Mouse (Mus musculus): Measurements from ENCODE around the gene Hnf4a. TPM values are rescaled to one million over a fixed set of nuclear protein-coding genes. Genes with fewer than 3 reads are reported as not detected.
"Not testable (repeated sequence)": the region's sequence is repeated elsewhere in the genome, so short reads cannot be mapped to it uniquely, and the experiment has no call there.

Hnf4a gene
- 18.7 and 18.9 TPM in 2 replicates for polyA plus RNA-seq (2014; fragmentation: Nextera tagmentation; extraction: Ambion mirVana)

GRCm38 (mm10) chr2:163506300-163507004 lies at the start of gene Hnf4a:
TSS of gene Hnf4a (plus strand) at chr2:163506808.
- 55% methylated on average over 10 of the region's 10 CpGs for WGBS
- peak within 1 kb of the TSS; percentile 59; the same call in 1 of the 2 replicates for H3K27ac ChIP-seq (ENCODE audit: low read length)

GRCm38 (mm10) chr2:163458539-163459265 lies 47.9 kb upstream of the Hnf4a start:
- Histone ChIP-seq H3K27me3 (ENCODE audit: control insufficient read depth, insufficient read depth, low read length) (no peaks in the 10 kb centered on the region), H3K27ac (ENCODE audit: low read length) (no peak overlapping the region), H3K9ac (replicated peaks; ENCODE audit: low read depth, low read length) (no peak overlapping the region), H3K4me2 (replicated peaks; ENCODE audit: low read depth, low read length) (no peak overlapping the region), H3K9me3 (ENCODE audit: control insufficient read depth, low read depth, low read length) (no peaks in the 10 kb centered on the region), H3K4me1 (ENCODE audit: control insufficient read depth, insufficient read depth, low read length) (no peaks in the 10 kb centered on the region), H3K4me3 (ENCODE audit: low read depth, low read length) (no peak overlapping the region), H3K36me3 (ENCODE audit: control insufficient read depth, insufficient read depth, low read length) (no peaks in the 10 kb centered on the region)
- ATAC-seq (ENCODE audit: insufficient number of reproducible peaks, insufficient read depth, low FRiP score, low read depth) = no peak
- 41% methylated on average over 27 of the region's 27 CpGs for WGBS

More at GRCm38 (mm10) chr2:163506300-163507004, at the start of gene Hnf4a:
- no peaks in the 10 kb centered on the region for H3K27me3 ChIP-seq (ENCODE audit: control insufficient read depth, insufficient read depth, low read length)
- peak within 1 kb of the TSS; percentile 25 for H3K4me2 ChIP-seq (replicated peaks; ENCODE audit: low read depth, low read length)
- ATAC-seq (ENCODE audit: insufficient number of reproducible peaks, insufficient read depth, low FRiP score, low read depth) = peak; percentile 86
- H3K9me3 ChIP-seq (ENCODE audit: control insufficient read depth, low read depth, low read length) = no peaks in the 10 kb centered on the region
- no peaks in the 10 kb centered on the region for H3K36me3 ChIP-seq (ENCODE audit: control insufficient read depth, insufficient read depth, low read length)
- H3K9ac ChIP-seq (replicated peaks; ENCODE audit: low read depth, low read length) = no peak within 1 kb of the TSS; the same call in 1 of the 2 replicates
- no peaks in the 10 kb centered on the region for H3K4me1 ChIP-seq (ENCODE audit: control insufficient read depth, insufficient read depth, low read length)
- peak within 1 kb of the TSS; percentile 26 for H3K4me3 ChIP-seq (ENCODE audit: low read depth, low read length)

- no peak overlapping the region for H3K9ac ChIP-seq (replicated peaks; ENCODE audit: low read depth, low read length)
- no peak overlapping the region for H3K4me3 ChIP-seq (ENCODE audit: low read depth, low read length)
- no peak overlapping the region for H3K27ac ChIP-seq (ENCODE audit: low read length)
- no peaks in the 10 kb centered on the region for H3K4me1 ChIP-seq (ENCODE audit: control insufficient read depth, insufficient read depth, low read length)
- H3K9me3 ChIP-seq (ENCODE audit: control insufficient read depth, low read depth, low read length) = no peaks in the 10 kb centered on the region
- no peaks in the 10 kb centered on the region for H3K36me3 ChIP-seq (ENCODE audit: control insufficient read depth, insufficient read depth, low read length)
- ATAC-seq (ENCODE audit: insufficient number of reproducible peaks, insufficient read depth, low FRiP score, low read depth) = no peak
- 37% methylated on average over 10 of the region's 10 CpGs for WGBS
- no peaks in the 10 kb centered on the region for H3K27me3 ChIP-seq (ENCODE audit: control insufficient read depth, insufficient read depth, low read length)
- H3K4me2 ChIP-seq (replicated peaks; ENCODE audit: low read depth, low read length) = no peak overlapping the region
These were observed 47.2 kb upstream of the Hnf4a start for GRCm38 (mm10) chr2:163459380-163459779.

GRCm38 (mm10) chr2:163460622-163461021 lies 46.0 kb upstream of the Hnf4a start:
- Histone ChIP-seq H3K4me1 (ENCODE audit: control insufficient read depth, insufficient read depth, low read length) (no peaks in the 10 kb centered on the region), H3K4me3 (ENCODE audit: low read depth, low read length) (no peak overlapping the region), H3K9me3 (ENCODE audit: control insufficient read depth, low read depth, low read length) (no peaks in the 10 kb centered on the region), H3K27me3 (ENCODE audit: control insufficient read depth, insufficient read depth, low read length) (no peaks in the 10 kb centered on the region), H3K4me2 (replicated peaks; ENCODE audit: low read depth, low read length) (no peak overlapping the region), H3K27ac (ENCODE audit: low read length) (no peak overlapping the region), H3K9ac (replicated peaks; ENCODE audit: low read depth, low read length) (no peak overlapping the region), H3K36me3 (ENCODE audit: control insufficient read depth, insufficient read depth, low read length) (no peaks in the 10 kb centered on the region)
- ATAC-seq (ENCODE audit: insufficient number of reproducible peaks, insufficient read depth, low FRiP score, low read depth) = no peak
- 89% methylated on average over 8 of the region's 8 CpGs for WGBS

GRCm38 (mm10) chr2:163461307-163461706 lies 45.3 kb upstream of the Hnf4a start:
- ATAC-seq (ENCODE audit: insufficient number of reproducible peaks, insufficient read depth, low FRiP score, low read depth) = not testable (repeated sequence)
- 92% methylated on average over 9 of the region's 9 CpGs for WGBS

DNA sequence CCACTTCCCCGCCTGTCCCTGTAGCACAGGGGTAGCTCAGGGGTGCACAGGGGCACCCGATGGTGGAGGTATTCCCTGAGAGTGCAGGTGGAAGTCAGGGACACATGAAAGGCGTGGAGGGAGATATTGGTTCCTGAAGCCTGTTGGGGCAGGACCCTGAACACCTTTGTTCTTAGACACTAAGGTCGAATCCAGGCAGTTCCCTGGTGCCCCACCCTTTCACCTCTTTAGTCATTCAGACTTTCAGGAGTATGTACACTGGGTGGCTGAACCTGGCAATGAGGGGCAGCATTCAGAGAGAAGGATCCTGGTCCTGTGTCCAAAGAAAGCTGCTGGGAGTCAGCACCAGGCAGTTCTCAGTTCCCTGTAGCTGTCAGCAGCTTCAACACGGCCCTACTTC lies 44.2 kb upstream of the Hnf4a start:
- WGBS = 66% methylated on average over 5 of the region's 5 CpGs
- H3K27ac ChIP-seq (ENCODE audit: low read length) = no peak overlapping the region
- no peaks in the 10 kb centered on the region for H3K4me1 ChIP-seq (ENCODE audit: control insufficient read depth, insufficient read depth, low read length)
- no peak overlapping the region for H3K9ac ChIP-seq (replicated peaks; ENCODE audit: low read depth, low read length)
- no peak overlapping the region for H3K4me3 ChIP-seq (ENCODE audit: low read depth, low read length)
- ATAC-seq (ENCODE audit: insufficient number of reproducible peaks, insufficient read depth, low FRiP score, low read depth) = no peak
- H3K36me3 ChIP-seq (ENCODE audit: control insufficient read depth, insufficient read depth, low read length) = no peaks in the 10 kb centered on the region
- H3K4me2 ChIP-seq (replicated peaks; ENCODE audit: low read depth, low read length) = no peak overlapping the region
- H3K9me3 ChIP-seq (ENCODE audit: control insufficient read depth, low read depth, low read length) = no peaks in the 10 kb centered on the region
- H3K27me3 ChIP-seq (ENCODE audit: control insufficient read depth, insufficient read depth, low read length) = no peaks in the 10 kb centered on the region

More at GRCm38 (mm10) chr2:163461307-163461706, 45.3 kb upstream of the Hnf4a start:
- not testable (repeated sequence) for H3K9me3 ChIP-seq (ENCODE audit: control insufficient read depth, low read depth, low read length); H3K4me3 ChIP-seq (ENCODE audit: low read depth, low read length); H3K27me3 ChIP-seq (ENCODE audit: control insufficient read depth, insufficient read depth, low read length); H3K36me3 ChIP-seq (ENCODE audit: control insufficient read depth, insufficient read depth, low read length); H3K4me1 ChIP-seq (ENCODE audit: control insufficient read depth, insufficient read depth, low read length); H3K27ac ChIP-seq (ENCODE audit: low read length); H3K4me2 ChIP-seq (replicated peaks; ENCODE audit: low read depth, low read length); H3K9ac ChIP-seq (replicated peaks; ENCODE audit: low read depth, low read length)

DNA sequence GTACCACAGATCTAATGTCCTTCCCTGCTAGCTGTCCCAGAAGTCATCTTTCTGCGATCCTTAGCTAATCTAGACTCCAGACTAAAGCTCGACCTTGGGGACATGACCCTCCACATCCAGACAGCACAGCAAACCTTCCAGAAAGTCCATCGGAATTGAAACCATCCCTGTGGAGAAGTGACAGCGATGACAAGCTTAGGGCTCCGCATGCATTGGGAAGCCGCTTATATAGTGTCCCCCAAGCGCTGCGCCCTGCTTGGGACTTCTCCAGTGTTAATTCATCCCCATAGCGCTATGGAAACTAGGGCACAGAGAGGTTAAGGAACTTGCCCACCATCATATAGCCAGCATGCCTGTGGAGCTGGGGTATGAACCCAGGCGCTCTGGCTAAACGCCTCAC lies 43.8 kb upstream of the Hnf4a start:
- WGBS = 65% methylated on average over 11 of the region's 11 CpGs
- Histone ChIP-seq H3K27me3 (ENCODE audit: control insufficient read depth, insufficient read depth, low read length) (no peaks in the 10 kb centered on the region), H3K4me3 (ENCODE audit: low read depth, low read length) (no peak overlapping the region), H3K27ac (ENCODE audit: low read length) (no peak overlapping the region), H3K9ac (replicated peaks; ENCODE audit: low read depth, low read length) (no peak overlapping the region), H3K4me2 (replicated peaks; ENCODE audit: low read depth, low read length) (no peak overlapping the region), H3K36me3 (ENCODE audit: control insufficient read depth, insufficient read depth, low read length) (peaks cover under 1% of the 10 kb centered on the region; the same call in 1 of the 2 replicates), H3K4me1 (ENCODE audit: control insufficient read depth, insufficient read depth, low read length) (no peaks in the 10 kb centered on the region), H3K9me3 (ENCODE audit: control insufficient read depth, low read depth, low read length) (no peaks in the 10 kb centered on the region)
- ATAC-seq (ENCODE audit: insufficient number of reproducible peaks, insufficient read depth, low FRiP score, low read depth) = no peak

DNA sequence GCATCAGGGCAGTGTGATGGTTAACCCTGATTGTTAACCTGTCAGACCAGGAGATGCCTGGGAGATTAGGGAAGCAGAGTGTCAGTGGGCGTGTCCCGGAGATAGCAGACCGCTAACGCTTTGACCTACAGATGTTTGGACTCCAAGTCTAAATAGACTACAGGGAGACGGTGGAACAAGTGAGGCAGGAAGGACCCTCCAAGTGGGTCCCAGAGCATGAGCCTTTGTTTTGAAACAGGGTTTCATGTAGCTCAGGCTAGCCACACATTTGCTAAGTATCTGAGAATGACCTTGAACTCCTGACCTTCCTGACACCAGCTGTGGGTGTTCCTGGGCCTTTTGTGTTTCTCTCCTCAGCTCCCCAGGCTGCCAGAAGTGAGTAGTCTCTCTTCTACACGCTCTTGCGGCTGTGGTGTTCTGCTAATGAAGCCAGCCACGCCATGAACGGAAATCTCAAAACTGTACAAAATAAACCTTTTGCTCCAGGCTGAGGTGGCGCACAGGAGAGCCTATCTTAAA lies 43.3 kb upstream of the Hnf4a start:
- H3K4me3 ChIP-seq (ENCODE audit: low read depth, low read length) = no peak overlapping the region
- H3K4me2 ChIP-seq (replicated peaks; ENCODE audit: low read depth, low read length) = no peak overlapping the region
- no peak overlapping the region for H3K9ac ChIP-seq (replicated peaks; ENCODE audit: low read depth, low read length)
- peaks cover 6% of the 10 kb centered on the region; the same call in 1 of the 2 replicates for H3K36me3 ChIP-seq (ENCODE audit: control insufficient read depth, insufficient read depth, low read length)
- no peak overlapping the region for H3K27ac ChIP-seq (ENCODE audit: low read length)
- H3K9me3 ChIP-seq (ENCODE audit: control insufficient read depth, low read depth, low read length) = no peaks in the 10 kb centered on the region
- H3K27me3 ChIP-seq (ENCODE audit: control insufficient read depth, insufficient read depth, low read length) = no peaks in the 10 kb centered on the region
- H3K4me1 ChIP-seq (ENCODE audit: control insufficient read depth, insufficient read depth, low read length) = no peaks in the 10 kb centered on the region
- no peak for ATAC-seq (ENCODE audit: insufficient number of reproducible peaks, insufficient read depth, low FRiP score, low read depth)
- 46% methylated on average over 10 of the region's 10 CpGs for WGBS

Data from stomach, embryonic 14.5 days (tissue).